Mouse (Mus musculus) testis, adult 2 months (tissue): Measurements from ENCODE around the gene Galnt2.

Experiments
- CTCF ChIP-seq: fragments of 200-500 bp; IDR thresholded peaks from 2 replicates; pipeline ENCODE4 v1.5.1; 2012; ENCODE audit warnings: low read depth, mild to moderate bottlenecking, inconsistent platforms, low read length, moderate library complexity; ENCODE audit not compliant: control insufficient read depth, insufficient read depth, insufficient replicate concordance
- POLR2A ChIP-seq: fragments of 200-500 bp; IDR thresholded peaks from 2 replicates; pipeline ENCODE4 v1.6.1; 2012; ENCODE audit warnings: low read depth, mild to moderate bottlenecking, inconsistent platforms, low read length, moderate library complexity; ENCODE audit not compliant: control insufficient read depth

GRCm38 (mm10) chr8:124363337-124363736 lies 132.1 kb downstream of the Galnt2 start:
- TF ChIP-seq CTCF (no peak), POLR2A (no peak)
